In genomic region chr15:100429959-100430565, GRCm38 (mm10) we compare ENCODE assay signal across 11 mouse cellular contexts. TPM values are rescaled to one million over a fixed set of nuclear protein-coding genes. Genes with fewer than 3 reads are reported as not detected.
A peak's percentile ranks its signal among the peaks of the same experiment; 100 is the strongest.
DNase-seq lines count a peak whose midpoint lies in the region; ATAC-seq and TF ChIP-seq lines count a peak whose summit lies in the region.
"Had no signal": no experiment of that assay in that cellular context is flagged by ENCODE, and none has a peak within 500 bp of the region (broad histone marks: within the 10 kb centered on the region; RNA-seq: fewer than 3 reads in every experiment).

No protein-coding gene starts in this region.

- no peak overlapping the region for H3K27ac ChIP-seq in heart, postnatal 0 days (ENCODE audit: low read depth)
- 0 out of 2 replicates have a peak overlapping the region, but pooled peaks have one; percentile 6 for H3K27ac ChIP-seq in neural tube, embryonic 15.5 days (replicated peaks)
- no peak overlapping the region for H3K27ac ChIP-seq in kidney, adult 2 months (ENCODE audit: insufficient read depth, low read depth, low read length)

- WGBS in heart, postnatal 0 days: 61% methylated on average over 11 of the region's 11 CpGs
- 71% methylated on average over 11 of the region's 11 CpGs for WGBS in neural tube, embryonic 15.5 days
- WGBS in kidney, adult 2 months: 49% methylated on average over 11 of the region's 11 CpGs

- no peak overlapping the region for H3K9ac ChIP-seq in heart, postnatal 0 days (replicated peaks; ENCODE audit: low read depth, low read length)
- no peak overlapping the region for H3K9ac ChIP-seq in neural tube, embryonic 15.5 days (replicated peaks)

- no peak for TF ChIP-seq POLR2A in kidney, adult 2 months (IDR thresholded peaks at IDR 0.05; ENCODE audit: low read depth, low read length)

- H3K36me3 ChIP-seq in heart, postnatal 0 days (replicated peaks; ENCODE audit: control insufficient read depth, insufficient read depth, low read length): no peaks in the 10 kb centered on the region
- H3K36me3 ChIP-seq in neural tube, embryonic 15.5 days: no peaks in the 10 kb centered on the region
- no peaks in the 10 kb centered on the region for H3K36me3 ChIP-seq in kidney, adult 2 months (ENCODE audit: control insufficient read depth, insufficient read depth, low read length)

- TF ChIP-seq CTCF in heart, postnatal 0 days (IDR thresholded peaks at IDR 0.05; ENCODE audit: low read depth): no peak
- no peak for TF ChIP-seq CTCF in kidney, adult 2 months (conservative IDR thresholded peaks at IDR 0.05; ENCODE audit: insufficient read depth, insufficient read length, low read depth, low read length)

- no peak overlapping the region for H3K4me3 ChIP-seq in heart, postnatal 0 days (ENCODE audit: low read depth, low read length)
- H3K4me3 ChIP-seq in neural tube, embryonic 15.5 days (replicated peaks): no peak overlapping the region
- H3K4me3 ChIP-seq in kidney, adult 2 months (ENCODE audit: insufficient read depth, low read depth, low read length): no peak overlapping the region

- no peaks in the 10 kb centered on the region for H3K4me1 ChIP-seq in heart, postnatal 0 days (ENCODE audit: control insufficient read depth, insufficient read depth)
- no peaks in the 10 kb centered on the region for H3K4me1 ChIP-seq in neural tube, embryonic 15.5 days
- H3K4me1 ChIP-seq in kidney, adult 2 months (ENCODE audit: control insufficient read depth, insufficient read depth, low read length): peaks cover 6% of the 10 kb centered on the region; the same call in 1 of the 2 replicates

- DNase-seq in heart, postnatal 0 days (ENCODE audit: low spot score): no peak
- no peak for DNase-seq in heart, adult 8-10 months (ENCODE audit: low spot score)
- DNase-seq in neural tube, embryonic 10.5 days (ENCODE audit: extremely low spot score, low spot score): no peak
- peak; percentile 77 for DNase-seq in kidney, adult 2 months
- DNase-seq in adrenal gland, adult 2 months: no peak
- DNase-seq in left cerebral cortex, adult 11 months (ENCODE audit: low spot score): no peak
- DNase-seq in adrenal gland, postnatal 14 days: no peak

- TF ChIP-seq EP300 in heart, postnatal 0 days (IDR thresholded peaks at IDR 0.05; ENCODE audit: low read depth): no peak

- no peaks in the 10 kb centered on the region for H3K27me3 ChIP-seq in heart, postnatal 0 days (ENCODE audit: control insufficient read depth, insufficient read depth, low read length)
- peaks cover 9% of the 10 kb centered on the region for H3K27me3 ChIP-seq in neural tube, embryonic 15.5 days (replicated peaks)
- no peaks in the 10 kb centered on the region for H3K27me3 ChIP-seq in kidney, adult 2 months (replicated peaks; ENCODE audit: control insufficient read depth, insufficient read depth, low read length)

- no peak overlapping the region for H3K4me2 ChIP-seq in heart, postnatal 0 days (ENCODE audit: low read depth, low read length)
- no peak overlapping the region for H3K4me2 ChIP-seq in neural tube, embryonic 15.5 days

- H3K9me3 ChIP-seq in heart, postnatal 0 days (replicated peaks; ENCODE audit: control insufficient read depth, low read length): no peaks in the 10 kb centered on the region
- H3K9me3 ChIP-seq in neural tube, embryonic 15.5 days (replicated peaks): no peaks in the 10 kb centered on the region

- ATAC-seq in heart, postnatal 0 days (ENCODE audit: insufficient read depth, low read depth): peak; percentile 24; the same call in 1 of the 2 replicates
- ATAC-seq in neural tube, embryonic 15.5 days (ENCODE audit: low FRiP score): no peak

RNA-seq across cellular contexts. Expression of gene Slc11a2, which starts 5.2 kb away (rescaled TPM):
- total RNA-seq in heart, postnatal 0 days (2014; rRNA removed; ENCODE audit: low replicate concordance): 18.0 and 66.7 TPM in 2 replicates
- 12.0 and 13.9 TPM in 2 replicates for polyA plus RNA-seq in heart, postnatal 0 days (2015; fragmentation: Nextera tagmentation; extraction: Ambion mirVana)
- 10 to 100 TPM; 49.0 to 61.5 (median 51.9) TPM for total RNA-seq in heart, adult 8-10 months (2022)
- 23.5 and 24.2 TPM in 2 replicates for polyA plus RNA-seq in neural tube, embryonic 15.5 days (2015; fragmentation: Nextera tagmentation; extraction: Ambion mirVana)
- 97.1 and 109 TPM in 2 replicates for polyA plus RNA-seq in kidney, adult 2 months (2012; rRNA removed)
- total RNA-seq in adrenal gland, adult 2 months (2021): 100 to 1,000 TPM; 116 to 132 TPM
- 55.2 and 65.0 TPM in 2 replicates for polyA plus RNA-seq in adrenal gland, adult 2 months (2012; rRNA removed)
- total RNA-seq in adrenal gland, postnatal 14 days (2021): 95.8 and 102 TPM in 2 replicates

RNA-seq across cellular contexts. Expression of gene Gm5475, which starts 8.1 kb away (rescaled TPM):
- not detected in 2 replicates for total RNA-seq in heart, postnatal 0 days (2014; rRNA removed; ENCODE audit: low replicate concordance)
- 0.04 TPM in 1 of 2 replicates, not detected in the other for polyA plus RNA-seq in heart, postnatal 0 days (2015; fragmentation: Nextera tagmentation; extraction: Ambion mirVana)
- total RNA-seq in heart, adult 8-10 months (2022): not detected
- polyA plus RNA-seq in neural tube, embryonic 15.5 days (2015; fragmentation: Nextera tagmentation; extraction: Ambion mirVana): 0.08 and 0.23 TPM in 2 replicates
- polyA plus RNA-seq in kidney, adult 2 months (2012; rRNA removed): 1.2 TPM in 2 replicates
- not detected for total RNA-seq in adrenal gland, adult 2 months (2021)
- 0.06 and 0.19 TPM in 2 replicates for polyA plus RNA-seq in adrenal gland, adult 2 months (2012; rRNA removed)
- 0.19 TPM in 2 replicates for total RNA-seq in adrenal gland, postnatal 14 days (2021)
- total RNA-seq: monocyte, adult 5-6 weeks had no signal
- polyA plus RNA-seq: heart, embryonic 14.5 days; urinary bladder, adult 2 months had no signal

RNA-seq across cellular contexts. Expression of gene Letmd1, which starts 38.8 kb away (rescaled TPM):
- 18.5 and 25.5 TPM in 2 replicates for total RNA-seq in heart, postnatal 0 days (2014; rRNA removed; ENCODE audit: low replicate concordance)
- polyA plus RNA-seq in heart, postnatal 0 days (2015; fragmentation: Nextera tagmentation; extraction: Ambion mirVana): 7.5 and 7.6 TPM in 2 replicates
- 10 to 100 TPM; 11.2 to 14.0 (median 11.8) TPM for total RNA-seq in heart, adult 8-10 months (2022)
- polyA plus RNA-seq in neural tube, embryonic 15.5 days (2015; fragmentation: Nextera tagmentation; extraction: Ambion mirVana): 50.6 and 57.2 TPM in 2 replicates
- 79.0 and 79.8 TPM in 2 replicates for polyA plus RNA-seq in kidney, adult 2 months (2012; rRNA removed)
- 100 to 1,000 TPM; 172 to 181 TPM for total RNA-seq in adrenal gland, adult 2 months (2021)
- polyA plus RNA-seq in adrenal gland, adult 2 months (2012; rRNA removed): 118 and 132 TPM in 2 replicates
- 287 and 307 TPM in 2 replicates for total RNA-seq in adrenal gland, postnatal 14 days (2021)
